Mouse (Mus musculus) midbrain, embryonic 10.5 days (tissue): ENCODE results near the gene Shroom1. TPM values are rescaled to one million over a fixed set of nuclear protein-coding genes. Genes with fewer than 3 reads are reported as not detected.

Experiments used
- DNase-seq: peaks from one replicate; pipeline ENCODE4 v3.0.0-alpha.2; 2017; ENCODE audit warnings: low spot score
- H3K27ac ChIP-seq: fragments of 300-500 bp; sonication (generic); replicated peaks from 2 replicates; pipeline ENCODE4 v1.5.1; 2016; ENCODE audit warnings: mild to moderate bottlenecking
- H3K27me3 ChIP-seq: fragments of 300-500 bp; sonication (generic); 2 replicates; pipeline ENCODE4 v1.6.1; 2016; ENCODE audit warnings: low read depth, mild to moderate bottlenecking; ENCODE audit not compliant: poor library complexity, severe bottlenecking
- H3K36me3 ChIP-seq: fragments of 300-500 bp; sonication (generic); 2 replicates; pipeline ENCODE4 v1.6.1; 2016; ENCODE audit warnings: mild to moderate bottlenecking, moderate library complexity
- H3K4me1 ChIP-seq: fragments of 300-500 bp; sonication (generic); 2 replicates; pipeline ENCODE4 v1.6.1; 2016
- H3K4me3 ChIP-seq: fragments of 300-500 bp; sonication (generic); 2 replicates; pipeline ENCODE4 v1.5.1; 2016; ENCODE audit warnings: mild to moderate bottlenecking, moderate library complexity
- H3K9me3 ChIP-seq: fragments of 300-500 bp; sonication (generic); replicated peaks from 2 replicates; pipeline ENCODE4 v1.6.1; 2016; ENCODE audit warnings: mild to moderate bottlenecking
- WGBS: fragments of 180-500 bp; shearing (Covaris S2); methylation state at CpG from one replicate; pipeline ENCODE4 v1.1.7; 2016; 5-methylcytosine and 5-hydroxymethylcytosine counted together
- polyA plus RNA-seq: library from polyadenylated mRNA; unstranded; fragments of >200 nt; fragmentation: Nextera tagmentation; extraction: Ambion mirVana; gene quantifications from 2 replicates; pipeline ENCODE4 v1.2.1, GENCODE M21; 2016

The Shroom1 gene
- polyA plus RNA-seq, 1 experiment from 2014 or later, result 1.8 TPM

- no peak overlapping the region for H3K4me3 ChIP-seq
- no peak for DNase-seq
- whole genome bisulfite sequencing, result 95% methylated on average over 9 of the region's 9 CpGs
- no peak overlapping the region for H3K27ac ChIP-seq
- H3K27me3 ChIP-seq, result peaks cover 29% of the 10 kb centered on the region
- peaks cover 11% of the 10 kb centered on the region for H3K4me1 ChIP-seq
- no peaks in the 10 kb centered on the region for H3K9me3 ChIP-seq
- H3K36me3 ChIP-seq, result no peaks in the 10 kb centered on the region
Measured at GRCm38 (mm10) chr11:53452396-53452795, 4.6 kb upstream of the Shroom1 start.

- H3K27ac ChIP-seq, result no peak overlapping the region
- H3K9me3 ChIP-seq, result no peaks in the 10 kb centered on the region
- H3K36me3 ChIP-seq, result no peaks in the 10 kb centered on the region
- H3K4me3 ChIP-seq, result no peak overlapping the region
- H3K4me1 ChIP-seq, result peaks cover 14% of the 10 kb centered on the region
- 81% methylated on average over 5 of the region's 5 CpGs for WGBS
- peaks cover 35% of the 10 kb centered on the region for H3K27me3 ChIP-seq
- no peak for DNase-seq
Measured at GRCm38 (mm10) chr11:53453031-53453430, 4.0 kb upstream of the Shroom1 start.

- H3K4me1 ChIP-seq, result peaks cover 19% of the 10 kb centered on the region
- no peaks in the 10 kb centered on the region for H3K36me3 ChIP-seq
- H3K27me3 ChIP-seq, result peaks cover 79% of the 10 kb centered on the region
- H3K9me3 ChIP-seq, result no peaks in the 10 kb centered on the region
- H3K4me3 ChIP-seq, result peak overlapping the region; percentile 65
- DNase-seq, result no peak
- WGBS, result 3% methylated on average over 28 of the region's 29 CpGs
- H3K27ac ChIP-seq, result peak overlapping the region; percentile 68
Measured at GRCm38 (mm10) chr11:53457372-53457954, 458 bp downstream of the Shroom1 start.

GRCm38 (mm10) chr11:53458996-53459395 lies 2.0 kb downstream of the Shroom1 start:
- peaks cover 95% of the 10 kb centered on the region for H3K27me3 ChIP-seq
- no peaks in the 10 kb centered on the region for H3K36me3 ChIP-seq
- WGBS, result 66% methylated on average over 3 of the region's 3 CpGs
- no peaks in the 10 kb centered on the region for H3K9me3 ChIP-seq
- no peak for DNase-seq
- no peak overlapping the region for H3K27ac ChIP-seq
- peaks cover 29% of the 10 kb centered on the region for H3K4me1 ChIP-seq
- no peak overlapping the region for H3K4me3 ChIP-seq

- H3K4me3 ChIP-seq, result no peak overlapping the region
- peaks cover 6% of the 10 kb centered on the region; the same call in 1 of the 2 replicates for H3K9me3 ChIP-seq
- WGBS, result 87% methylated on average over 3 of the region's 3 CpGs
- H3K27ac ChIP-seq, result no peak overlapping the region
- H3K27me3 ChIP-seq, result peaks cover 100% of the 10 kb centered on the region
- DNase-seq, result no peak
- H3K4me1 ChIP-seq, result peaks cover 31% of the 10 kb centered on the region
- no peaks in the 10 kb centered on the region for H3K36me3 ChIP-seq
Measured at GRCm38 (mm10) chr11:53460192-53460591, 3.2 kb downstream of the Shroom1 start.

GRCm38 (mm10) chr11:53461727-53462126 lies 4.7 kb downstream of the Shroom1 start:
- H3K27me3 ChIP-seq, result peaks cover 100% of the 10 kb centered on the region

GRCm38 (mm10) chr11:53463551-53464424 lies 6.8 kb downstream of the Shroom1 start:
- 7% methylated on average over 55 of the region's 55 CpGs for WGBS
- peak; percentile 61 for DNase-seq
- Histone ChIP-seq H3K36me3 (no peaks in the 10 kb centered on the region), H3K9me3 (peaks cover 6% of the 10 kb centered on the region; the same call in 1 of the 2 replicates), H3K27me3 (peaks cover 100% of the 10 kb centered on the region), H3K27ac (no peak overlapping the region), H3K4me3 (peak overlapping the region; percentile 51), H3K4me1 (peaks cover 28% of the 10 kb centered on the region)

More at GRCm38 (mm10) chr11:53461727-53462126, 4.7 kb downstream of the Shroom1 start:
- H3K4me1 ChIP-seq, result peaks cover 34% of the 10 kb centered on the region
- H3K36me3 ChIP-seq, result no peaks in the 10 kb centered on the region
- H3K27ac ChIP-seq, result no peak overlapping the region
- no peak for DNase-seq
- 28% methylated on average over 5 of the region's 5 CpGs for WGBS
- peaks cover 6% of the 10 kb centered on the region; the same call in 1 of the 2 replicates for H3K9me3 ChIP-seq
- H3K4me3 ChIP-seq, result no peak overlapping the region

- peak; percentile 86 for DNase-seq
- WGBS, result 5% methylated on average over 40 of the region's 40 CpGs
- Histone ChIP-seq H3K27me3 (peaks cover 99% of the 10 kb centered on the region), H3K9me3 (peaks cover 6% of the 10 kb centered on the region; the same call in 1 of the 2 replicates), H3K36me3 (no peaks in the 10 kb centered on the region), H3K4me3 (peak overlapping the region; percentile 44), H3K4me1 (peaks cover 44% of the 10 kb centered on the region), H3K27ac (peak overlapping the region; percentile 69; the same call in 1 of the 2 replicates)
Measured at GRCm38 (mm10) chr11:53466231-53466971, 9.4 kb downstream of the Shroom1 start.

- H3K4me1 ChIP-seq, result peaks cover 27% of the 10 kb centered on the region
- no peaks in the 10 kb centered on the region for H3K36me3 ChIP-seq
- peaks cover 99% of the 10 kb centered on the region for H3K27me3 ChIP-seq
- peaks cover 6% of the 10 kb centered on the region; the same call in 1 of the 2 replicates for H3K9me3 ChIP-seq
- H3K27ac ChIP-seq, result no peak overlapping the region
- 0 out of 2 replicates have a peak overlapping the region, but pooled peaks have one; percentile 44 for H3K4me3 ChIP-seq
- WGBS, result 49% methylated on average over 16 of the region's 16 CpGs
- no peak for DNase-seq
Measured at GRCm38 (mm10) chr11:53469294-53469967, 12.4 kb downstream of the Shroom1 start.

- no peaks in the 10 kb centered on the region for H3K36me3 ChIP-seq
- no peaks in the 10 kb centered on the region; the same call in 1 of the 2 replicates for H3K9me3 ChIP-seq
- peaks cover 99% of the 10 kb centered on the region for H3K27me3 ChIP-seq
- peak within 1 kb of the TSS; percentile 24 for H3K27ac ChIP-seq
- H3K4me1 ChIP-seq, result peaks cover 28% of the 10 kb centered on the region
- 2% methylated on average over 29 of the region's 29 CpGs for WGBS
- DNase-seq, result peak; percentile 90
- peak within 1 kb of the TSS; percentile 44 for H3K4me3 ChIP-seq
Measured at GRCm38 (mm10) chr11:53469968-53470695, 13.1 kb downstream of the Shroom1 start, which contains the start of gene Gm9837. TSS of gene Gm9837 (minus strand) at chr11:53470479.

GRCm38 (mm10) chr11:53472709-53473108 lies 15.7 kb downstream of the Shroom1 start:
- Histone ChIP-seq H3K9me3 (no peaks in the 10 kb centered on the region), H3K4me1 (peaks cover 30% of the 10 kb centered on the region), H3K27me3 (peaks cover 99% of the 10 kb centered on the region), H3K27ac (no peak overlapping the region), H3K36me3 (no peaks in the 10 kb centered on the region), H3K4me3 (no peak overlapping the region)
- WGBS, result 77% methylated on average over 3 of the region's 3 CpGs
- DNase-seq, result no peak
